Mouse (Mus musculus) layer of hippocampus, adult 9-11 months (tissue): ENCODE results near the gene Mocs2.

Experiments
- DNase-seq: peaks from one replicate; pipeline ENCODE4 v3.0.0; 2022

The Mocs2 gene

GRCm38 (mm10) chr13:114817751-114818360 is at the start of gene Mocs2:
TSS of gene Mocs2 (plus strand) at chr13:114818236.
- DNase-seq: peak; percentile 88

GRCm38 (mm10) chr13:114791511-114791910 is 26.5 kb upstream of the Mocs2 start:
- DNase-seq: no peak

GRCm38 (mm10) chr13:114793250-114794030 is 24.6 kb upstream of the Mocs2 start:
- peak; percentile 61 for DNase-seq

GRCm38 (mm10) chr13:114801857-114802256 is 16.2 kb upstream of the Mocs2 start:
- DNase-seq: no peak

- no peak for DNase-seq
Observed at GRCm38 (mm10) chr13:114802971-114803370, 15.1 kb upstream of the Mocs2 start.

- no peak for DNase-seq
Observed at GRCm38 (mm10) chr13:114809624-114810210, 8.3 kb upstream of the Mocs2 start.

GRCm38 (mm10) chr13:114818513-114818912 is 477 bp downstream of the Mocs2 start:
- DNase-seq: no peak

- DNase-seq: no peak
Observed at GRCm38 (mm10) chr13:114822871-114823270, 4.8 kb downstream of the Mocs2 start.

GRCm38 (mm10) chr13:114825377-114825855 is 7.4 kb downstream of the Mocs2 start:
- DNase-seq: no peak

GRCm38 (mm10) chr13:114831367-114831833 is 13.4 kb downstream of the Mocs2 start:
- no peak for DNase-seq

GRCm38 (mm10) chr13:114832761-114833160 is 14.7 kb downstream of the Mocs2 start:
- DNase-seq: no peak

- no peak for DNase-seq
Observed at GRCm38 (mm10) chr13:114833351-114833750, 15.3 kb downstream of the Mocs2 start.

- no peak for DNase-seq
Observed at GRCm38 (mm10) chr13:114834580-114834979, 16.5 kb downstream of the Mocs2 start.

GRCm38 (mm10) chr13:114837061-114837460 is 19.0 kb downstream of the Mocs2 start:
- DNase-seq: no peak

GRCm38 (mm10) chr13:114838535-114838990 is 20.5 kb downstream of the Mocs2 start:
- peak; percentile 77 for DNase-seq

- DNase-seq: no peak
Observed at GRCm38 (mm10) chr13:114839098-114839497, 21.1 kb downstream of the Mocs2 start.

- DNase-seq: no peak
Observed at GRCm38 (mm10) chr13:114840545-114840944, 22.5 kb downstream of the Mocs2 start.

GRCm38 (mm10) chr13:114843318-114843717 is 25.3 kb downstream of the Mocs2 start:
- DNase-seq: no peak

- DNase-seq: no peak
Observed at GRCm38 (mm10) chr13:114845804-114846203, 27.8 kb downstream of the Mocs2 start.

GRCm38 (mm10) chr13:114848945-114849344 is 30.9 kb downstream of the Mocs2 start:
- DNase-seq: no peak

GRCm38 (mm10) chr13:114852264-114853111 is 34.5 kb downstream of the Mocs2 start:
- DNase-seq: no peak

- no peak for DNase-seq
Observed at GRCm38 (mm10) chr13:114853152-114853551, 35.1 kb downstream of the Mocs2 start.

- DNase-seq: no peak
Observed at GRCm38 (mm10) chr13:114854023-114854422, 36.0 kb downstream of the Mocs2 start.
